Mouse (Mus musculus) neural tube, embryonic 12.5 days (tissue): ENCODE results near the gene Sowaha. TPM values are rescaled to one million over a fixed set of nuclear protein-coding genes. Genes with fewer than 3 reads are reported as not detected.
A peak's percentile ranks its signal among the peaks of the same experiment; 100 is the strongest.

ENCODE experiments used
- ATAC-seq: fragments of 200-750 bp; cut with Nextera tagmentation; 2 replicates; pipeline ENCODE4 v1.8.0; 2017; ENCODE audit warnings: low read depth, mild to moderate bottlenecking, moderate TSS enrichment, moderate library complexity; ENCODE audit not compliant: low FRiP score
- H3K27ac ChIP-seq: fragments of 300-500 bp; sonication (generic); 2 replicates; pipeline ENCODE4 v1.5.1; 2016
- H3K27me3 ChIP-seq: fragments of 300-500 bp; sonication (generic); replicated peaks from 2 replicates; pipeline ENCODE4 v1.6.1; 2016; ENCODE audit warnings: mild to moderate bottlenecking
- H3K36me3 ChIP-seq: fragments of 300-500 bp; sonication (generic); 2 replicates; pipeline ENCODE4 v1.6.1; 2016; ENCODE audit warnings: mild to moderate bottlenecking
- H3K4me1 ChIP-seq: fragments of 300-500 bp; sonication (generic); 2 replicates; pipeline ENCODE4 v1.6.1; 2016
- H3K4me2 ChIP-seq: fragments of 300-500 bp; sonication (generic); replicated peaks from 2 replicates; pipeline ENCODE4 v1.6.1; 2016; ENCODE audit warnings: mild to moderate bottlenecking
- H3K4me3 ChIP-seq: fragments of 300-500 bp; sonication (generic); 2 replicates; pipeline ENCODE4 v1.5.1; 2016
- H3K9ac ChIP-seq: fragments of 300-500 bp; sonication (generic); 2 replicates; pipeline ENCODE4 v1.6.1; 2016; ENCODE audit warnings: mild to moderate bottlenecking
- H3K9me3 ChIP-seq: fragments of 300-500 bp; sonication (generic); 2 replicates; pipeline ENCODE4 v1.6.1; 2016; ENCODE audit warnings: mild to moderate bottlenecking
- WGBS: fragments of 180-500 bp; shearing (Covaris S2); methylation state at CpG from one replicate; pipeline ENCODE4 v1.1.7; 2016; 5-methylcytosine and 5-hydroxymethylcytosine counted together
- polyA plus RNA-seq: library from polyadenylated mRNA; unstranded; fragments of >200 nt; fragmentation: Nextera tagmentation; extraction: Ambion mirVana; gene quantifications from 2 replicates; pipeline ENCODE4 v1.2.1, GENCODE M21; 2016

Sowaha gene
- polyA plus RNA-seq, 1 experiment from 2014 or later, result 0.46 TPM

GRCm38 (mm10) chr11:53500569-53500968 lies 20.5 kb upstream of the Sowaha start:
- ATAC-seq, result no peak
- Histone ChIP-seq H3K27ac (no peak overlapping the region), H3K9me3 (no peaks in the 10 kb centered on the region), H3K4me3 (no peak overlapping the region), H3K27me3 (peaks cover 23% of the 10 kb centered on the region), H3K36me3 (no peaks in the 10 kb centered on the region), H3K9ac (no peak overlapping the region), H3K4me1 (no peaks in the 10 kb centered on the region; the same call in 1 of the 2 replicates), H3K4me2 (peak overlapping the region; percentile 26; the same call in 1 of the 2 replicates)
- 12% methylated on average over 11 of the region's 11 CpGs for WGBS

GRCm38 (mm10) chr11:53496946-53497345 lies 16.9 kb upstream of the Sowaha start:
- H3K4me3 ChIP-seq, result no peak overlapping the region
- no peak overlapping the region for H3K4me2 ChIP-seq
- H3K27me3 ChIP-seq, result peaks cover 23% of the 10 kb centered on the region
- H3K9me3 ChIP-seq, result no peaks in the 10 kb centered on the region
- H3K27ac ChIP-seq, result no peak overlapping the region
- peaks cover 19% of the 10 kb centered on the region for H3K4me1 ChIP-seq
- H3K9ac ChIP-seq, result no peak overlapping the region
- no peak for ATAC-seq
- WGBS, result 83% methylated on average over 6 of the region's 6 CpGs
- H3K36me3 ChIP-seq, result no peaks in the 10 kb centered on the region

- no peak for ATAC-seq
- H3K9ac ChIP-seq, result no peak overlapping the region
- H3K27ac ChIP-seq, result no peak overlapping the region
- WGBS, result 31% methylated on average over 6 of the region's 6 CpGs
- H3K4me2 ChIP-seq, result no peak overlapping the region
- peaks cover 23% of the 10 kb centered on the region for H3K4me1 ChIP-seq
- H3K36me3 ChIP-seq, result no peaks in the 10 kb centered on the region
- H3K27me3 ChIP-seq, result peaks cover 12% of the 10 kb centered on the region
- no peaks in the 10 kb centered on the region for H3K9me3 ChIP-seq
- H3K4me3 ChIP-seq, result no peak overlapping the region
Observed at GRCm38 (mm10) chr11:53495417-53495816, 15.3 kb upstream of the Sowaha start.

GRCm38 (mm10) chr11:53493243-53493955 lies 13.3 kb upstream of the Sowaha start:
- no peak overlapping the region for H3K27ac ChIP-seq
- H3K4me1 ChIP-seq, result peaks cover 23% of the 10 kb centered on the region
- no peak overlapping the region for H3K9ac ChIP-seq
- H3K27me3 ChIP-seq, result peaks cover 15% of the 10 kb centered on the region
- WGBS, result 6% methylated on average over 3 of the region's 3 CpGs
- 0 out of 2 replicates have a peak, but pooled peaks have one; percentile 34 for ATAC-seq
- H3K4me2 ChIP-seq, result no peak overlapping the region
- H3K4me3 ChIP-seq, result no peak overlapping the region
- H3K36me3 ChIP-seq, result no peaks in the 10 kb centered on the region
- 0 out of 2 replicates have a peak, but pooled peaks cover 3% of the 10 kb centered on the region for H3K9me3 ChIP-seq

GRCm38 (mm10) chr11:53491954-53492401 lies 11.9 kb upstream of the Sowaha start:
- Histone ChIP-seq H3K4me1 (peaks cover 27% of the 10 kb centered on the region), H3K9me3 (0 out of 2 replicates have a peak, but pooled peaks cover 3% of the 10 kb centered on the region), H3K4me2 (peak overlapping the region; percentile 18; the same call in 1 of the 2 replicates), H3K36me3 (no peaks in the 10 kb centered on the region), H3K27me3 (peaks cover 17% of the 10 kb centered on the region), H3K9ac (no peak overlapping the region), H3K4me3 (no peak overlapping the region), H3K27ac (no peak overlapping the region)
- 7% methylated on average over 8 of the region's 8 CpGs for WGBS
- ATAC-seq, result peak; percentile 54

GRCm38 (mm10) chr11:53489421-53489820 lies 9.3 kb upstream of the Sowaha start:
- 76% methylated on average over 9 of the region's 9 CpGs for WGBS
- 0 out of 2 replicates have a peak, but pooled peaks cover 3% of the 10 kb centered on the region for H3K9me3 ChIP-seq

GRCm38 (mm10) chr11:53489007-53489406 lies 8.9 kb upstream of the Sowaha start:
- Histone ChIP-seq H3K27ac (no peak overlapping the region), H3K9ac (no peak overlapping the region), H3K27me3 (peaks cover 23% of the 10 kb centered on the region), H3K4me2 (no peak overlapping the region), H3K4me1 (peaks cover 30% of the 10 kb centered on the region), H3K9me3 (0 out of 2 replicates have a peak, but pooled peaks cover 3% of the 10 kb centered on the region), H3K36me3 (no peaks in the 10 kb centered on the region), H3K4me3 (no peak overlapping the region)
- 95% methylated on average over 5 of the region's 5 CpGs for WGBS
- ATAC-seq, result no peak

More at GRCm38 (mm10) chr11:53489421-53489820, 9.3 kb upstream of the Sowaha start:
- Histone ChIP-seq H3K4me1 (peaks cover 32% of the 10 kb centered on the region), H3K4me2 (no peak overlapping the region), H3K9ac (no peak overlapping the region), H3K4me3 (no peak overlapping the region), H3K27me3 (peaks cover 23% of the 10 kb centered on the region), H3K36me3 (no peaks in the 10 kb centered on the region), H3K27ac (no peak overlapping the region)
- ATAC-seq, result no peak

GRCm38 (mm10) chr11:53486822-53487594 lies 6.9 kb upstream of the Sowaha start:
- 12% methylated on average over 27 of the region's 27 CpGs for WGBS
- H3K4me2 ChIP-seq, result peak overlapping the region; percentile 51

GRCm38 (mm10) chr11:53486351-53486750 lies 6.3 kb upstream of the Sowaha start:
- H3K27ac ChIP-seq, result no peak overlapping the region
- no peak overlapping the region for H3K9ac ChIP-seq
- no peak overlapping the region for H3K4me3 ChIP-seq
- H3K4me2 ChIP-seq, result no peak overlapping the region
- no peaks in the 10 kb centered on the region for H3K36me3 ChIP-seq
- 75% methylated on average over 3 of the region's 3 CpGs for WGBS
- peaks cover 10% of the 10 kb centered on the region for H3K4me1 ChIP-seq
- peaks cover 40% of the 10 kb centered on the region for H3K27me3 ChIP-seq
- 0 out of 2 replicates have a peak, but pooled peaks cover 3% of the 10 kb centered on the region for H3K9me3 ChIP-seq
- ATAC-seq, result no peak

More at GRCm38 (mm10) chr11:53486822-53487594, 6.9 kb upstream of the Sowaha start:
- Histone ChIP-seq H3K4me3 (peak overlapping the region; percentile 16), H3K27me3 (peaks cover 34% of the 10 kb centered on the region), H3K27ac (no peak overlapping the region), H3K36me3 (no peaks in the 10 kb centered on the region), H3K9ac (no peak overlapping the region; the same call in 1 of the 2 replicates), H3K4me1 (peaks cover 15% of the 10 kb centered on the region), H3K9me3 (0 out of 2 replicates have a peak, but pooled peaks cover 3% of the 10 kb centered on the region)
- no peak for ATAC-seq

GRCm38 (mm10) chr11:53485719-53486118 lies 5.6 kb upstream of the Sowaha start:
- 45% methylated on average over 3 of the region's 3 CpGs for WGBS
- ATAC-seq, result no peak
- H3K4me1 ChIP-seq, result peaks cover 10% of the 10 kb centered on the region
- H3K4me2 ChIP-seq, result no peak overlapping the region
- H3K27ac ChIP-seq, result no peak overlapping the region
- 0 out of 2 replicates have a peak, but pooled peaks cover 3% of the 10 kb centered on the region for H3K9me3 ChIP-seq
- H3K36me3 ChIP-seq, result no peaks in the 10 kb centered on the region
- no peak overlapping the region for H3K9ac ChIP-seq
- H3K27me3 ChIP-seq, result peaks cover 46% of the 10 kb centered on the region
- H3K4me3 ChIP-seq, result no peak overlapping the region

- Histone ChIP-seq H3K36me3 (no peaks in the 10 kb centered on the region), H3K9ac (no peak overlapping the region), H3K4me2 (no peak overlapping the region), H3K27ac (no peak overlapping the region), H3K4me3 (no peak overlapping the region), H3K4me1 (peaks cover 28% of the 10 kb centered on the region), H3K9me3 (0 out of 2 replicates have a peak, but pooled peaks cover 8% of the 10 kb centered on the region), H3K27me3 (peaks cover 67% of the 10 kb centered on the region)
- no peak for ATAC-seq
- 75% methylated on average over 9 of the region's 9 CpGs for WGBS
Observed at GRCm38 (mm10) chr11:53483159-53483891, 3.3 kb upstream of the Sowaha start.
